Mouse (Mus musculus) ES-E14 (cell line): Measurements from ENCODE around the gene Elfn1. TPM values are rescaled to one million over a fixed set of nuclear protein-coding genes. Genes with fewer than 3 reads are reported as not detected.

Source experiments
- DNase-seq: peaks from one replicate; pipeline ENCODE4 v3.0.0-alpha.2; 2013; ENCODE audit warnings: low read depth, low spot score
- H3K27ac ChIP-seq: 2 replicates; pipeline ENCODE4 v1.5.1; 2012; ENCODE audit warnings: low read depth, mild to moderate bottlenecking, low read length, moderate library complexity, mixed read lengths; ENCODE audit not compliant: poor library complexity, insufficient read depth, severe bottlenecking
- H3K36me3 ChIP-seq: 2 replicates; pipeline ENCODE4 v1.6.1; 2012; ENCODE audit warnings: mild to moderate bottlenecking, low read length, moderate library complexity, mixed read lengths; ENCODE audit not compliant: control insufficient read depth, poor library complexity, insufficient read depth, severe bottlenecking
- H3K4me1 ChIP-seq, 2 experiments: fragments of 150-350 bp in 1 of 2; sonication (generic) in 1 of 2; 2 replicates each; pipeline ENCODE4 v1.6.1; 2012; ENCODE audit warnings: low read length in 2 of 2, mild to moderate bottlenecking in 1 of 2, mixed read lengths in 1 of 2; ENCODE audit not compliant: control insufficient read depth in 2 of 2, insufficient read depth in 2 of 2, poor library complexity in 1 of 2
- H3K4me3 ChIP-seq, 2 experiments: fragments of 150-350 bp in 1 of 2; sonication (generic) in 1 of 2; 2 replicates each; pipeline ENCODE4 v1.5.1; 2012; ENCODE audit warnings: low read length in 2 of 2, low read depth in 1 of 2, mild to moderate bottlenecking in 1 of 2, mixed read lengths in 1 of 2; ENCODE audit not compliant: insufficient read depth in 1 of 2, poor library complexity in 1 of 2, severe bottlenecking in 1 of 2
- H3K9ac ChIP-seq: 2 replicates; pipeline ENCODE4 v1.6.1; 2012; ENCODE audit warnings: low read depth, mild to moderate bottlenecking, low read length, mixed read lengths; ENCODE audit not compliant: poor library complexity, insufficient read depth, severe bottlenecking
- H3K9me3 ChIP-seq: fragments of 150-350 bp; sonication (generic); 2 replicates; pipeline ENCODE4 v1.6.1; 2012; ENCODE audit warnings: low read depth, mild to moderate bottlenecking, low read length; ENCODE audit not compliant: control insufficient read depth, insufficient read depth
- CHD2 ChIP-seq: IDR thresholded peaks from 2 replicates; pipeline ENCODE4 v1.6.1; 2014; ENCODE audit warnings: mild to moderate bottlenecking, low read depth, low read length, inconsistent platforms
- HCFC1 ChIP-seq: IDR thresholded peaks from 2 replicates; pipeline ENCODE4 v1.6.1; 2012; ENCODE audit warnings: low read length, inconsistent platforms, borderline replicate concordance; ENCODE audit not compliant: insufficient read depth
- MAFK ChIP-seq: IDR thresholded peaks from 2 replicates; pipeline ENCODE4 v1.6.1; 2014; ENCODE audit warnings: mild to moderate bottlenecking, low read depth, low read length, inconsistent platforms; ENCODE audit not compliant: insufficient read depth
- ZC3H11A ChIP-seq: IDR thresholded peaks from 2 replicates; pipeline ENCODE4 v1.6.1; 2012; ENCODE audit warnings: low read depth, mild to moderate bottlenecking, inconsistent platforms, low read length, borderline replicate concordance
- ZNF384 ChIP-seq: IDR thresholded peaks from 2 replicates; pipeline ENCODE4 v1.6.1; 2012; ENCODE audit warnings: low read depth, low read length, inconsistent platforms
- in situ Hi-C, 2 experiments: fragments of 600-800 bp; cut with MboI; formaldehyde crosslinking; loops; one replicate each; pipeline ENCODE4 v1.15.1; 2025; ENCODE audit warnings: low sequenced_read_pairs in 2 of 2, inconsistent platforms in 1 of 2; ENCODE audit not compliant: unreplicated experiment in 2 of 2
- total RNA-seq: library from RNA; depleted of rRNA; stranded (reverse); fragments of 300-350 nt; gene quantifications from 2 replicates; pipeline ENCODE4 v1.2.3, GENCODE M21; 2012

Gene Elfn1
- total RNA-seq, 1 experiment = 1.1 TPM

- no peaks in the 10 kb centered on the region for H3K36me3 ChIP-seq
- H3K4me1 ChIP-seq = peaks cover 7 to 26% of the 10 kb centered on the region in 2 experiments; a peak in 3 of 4 replicates
- no peaks in the 10 kb centered on the region for H3K9me3 ChIP-seq
- in situ Hi-C loops = no loop called here
- no peak overlapping the region for H3K4me3 ChIP-seq
- H3K9ac ChIP-seq = peak overlapping the region; percentile 34; the same call in 1 of the 2 replicates
- TF ChIP-seq CHD2 (no peak), ZC3H11A (no peak), HCFC1 (no peak), MAFK (no peak), ZNF384 (no peak)
- DNase-seq = no peak
- H3K27ac ChIP-seq = peak overlapping the region; percentile 38; the same call in 1 of the 2 replicates
Measured at GRCm38 (mm10) chr5:139930927-139931351, 23.2 kb downstream of the Elfn1 start.

GRCm38 (mm10) chr5:139931947-139932540, 24.3 kb downstream of the Elfn1 start:
- Histone ChIP-seq H3K4me1 (peaks cover 7 to 26% of the 10 kb centered on the region in 2 experiments; a peak in 3 of 4 replicates), H3K9ac (0 out of 2 replicates have a peak overlapping the region, but pooled peaks have one; percentile 26), H3K27ac (no peak overlapping the region), H3K36me3 (no peaks in the 10 kb centered on the region), H3K4me3 (no peak overlapping the region), H3K9me3 (no peaks in the 10 kb centered on the region)
- TF ChIP-seq ZC3H11A (no peak), CHD2 (no peak), ZNF384 (no peak), MAFK (no peak), HCFC1 (no peak)
- no peak for DNase-seq
- in situ Hi-C loops = no loop called here

- Histone ChIP-seq H3K4me1 (peaks cover 7 to 26% of the 10 kb centered on the region in 2 experiments; a peak in 3 of 4 replicates), H3K9me3 (no peaks in the 10 kb centered on the region), H3K4me3 (no peak overlapping the region), H3K27ac (no peak overlapping the region), H3K9ac (no peak overlapping the region), H3K36me3 (no peaks in the 10 kb centered on the region)
- peak; percentile 91 for DNase-seq
- in situ Hi-C loops = no loop called here
- TF ChIP-seq MAFK = no peak
Measured at GRCm38 (mm10) chr5:139932595-139933271, 25.0 kb downstream of the Elfn1 start.

GRCm38 (mm10) chr5:139933476-139933875, 25.7 kb downstream of the Elfn1 start:
- H3K27ac ChIP-seq = no peak overlapping the region

More at GRCm38 (mm10) chr5:139933476-139933875, 25.7 kb downstream of the Elfn1 start:
- no peak for DNase-seq
- no peaks in the 10 kb centered on the region for H3K36me3 ChIP-seq
- no peaks in the 10 kb centered on the region for H3K9me3 ChIP-seq
- H3K4me3 ChIP-seq = no peak overlapping the region
- in situ Hi-C loops = no loop called here
- peaks cover 7 to 26% of the 10 kb centered on the region in 2 experiments; a peak in 3 of 4 replicates for H3K4me1 ChIP-seq
- H3K9ac ChIP-seq = no peak overlapping the region
- no peak for TF ChIP-seq HCFC1
- no peak for TF ChIP-seq ZC3H11A
- no peak for TF ChIP-seq ZNF384
- TF ChIP-seq MAFK = no peak
- TF ChIP-seq CHD2 = no peak
